Mouse (Mus musculus) gastrocnemius, adult 8-10 months (tissue): ENCODE data around the gene Disc1. TPM values are rescaled to one million over a fixed set of nuclear protein-coding genes. Genes with fewer than 3 reads are reported as not detected.

Source experiments
- DNase-seq, 2 experiments: peaks; one replicate each; pipeline ENCODE4 v3.0.0; 2022; ENCODE audit warnings: low spot score in 2 of 2
- total RNA-seq, 4 experiments: library from RNA; stranded (reverse); gene quantifications; 2 replicates each; pipeline ENCODE4 v1.2.4; 2022

Disc1 gene
- total RNA-seq, 4 experiments from 2014 or later: 0.73 to 1.3 (median 1.2) TPM

DNA sequence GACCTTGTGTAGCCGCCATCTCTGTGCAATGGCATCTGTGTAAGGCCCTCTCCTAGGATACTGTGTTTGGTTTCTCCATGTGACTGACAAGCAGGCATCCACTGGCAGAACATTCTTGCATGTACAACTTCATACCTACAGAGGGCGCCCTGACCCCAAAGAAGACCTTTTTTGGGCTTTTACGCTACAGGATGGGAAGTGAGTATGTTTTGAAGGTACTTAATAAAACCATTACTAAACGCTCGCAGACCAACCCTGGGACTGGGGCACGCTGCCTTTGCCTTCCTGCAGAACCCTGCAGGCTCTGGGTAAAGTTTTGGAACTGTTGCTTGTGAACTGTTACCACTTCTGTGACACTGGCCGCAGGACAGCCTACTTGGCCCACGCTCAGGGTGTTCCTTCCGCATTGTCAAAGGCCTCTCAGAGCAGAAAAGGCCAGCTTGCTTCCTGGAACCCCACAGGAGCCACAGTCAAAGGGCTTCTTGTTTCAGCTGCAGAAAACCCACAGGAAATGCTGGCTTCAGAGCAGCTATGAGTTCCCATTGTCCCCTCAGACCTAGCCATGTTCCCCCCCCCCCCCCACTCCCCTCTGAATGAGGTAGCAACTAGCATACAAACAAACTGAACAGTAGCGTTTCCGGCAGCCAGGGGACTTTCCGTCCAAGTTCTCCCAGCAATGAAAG lies 13.1 kb downstream of the Disc1 start:
- DNase-seq: peak; percentile 46 to 57

DNA sequence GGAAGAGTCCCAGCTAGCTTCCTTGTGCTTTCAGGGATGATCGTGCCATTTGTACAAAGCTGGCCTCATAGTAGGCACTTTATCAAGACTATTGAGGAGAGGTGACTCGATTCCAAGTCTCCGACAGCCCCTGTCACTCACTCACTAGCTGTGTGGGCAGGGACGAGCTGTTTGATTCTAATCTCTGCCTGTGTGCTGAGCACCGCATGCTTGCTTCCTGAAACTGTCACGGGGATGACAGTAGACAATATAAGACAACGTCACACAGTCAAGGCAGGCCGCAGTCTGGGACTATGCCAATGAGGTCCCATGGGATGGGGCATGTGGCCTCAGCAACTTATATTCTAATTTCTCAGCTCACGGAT lies 13.6 kb downstream of the Disc1 start:
- DNase-seq: no peak

DNA sequence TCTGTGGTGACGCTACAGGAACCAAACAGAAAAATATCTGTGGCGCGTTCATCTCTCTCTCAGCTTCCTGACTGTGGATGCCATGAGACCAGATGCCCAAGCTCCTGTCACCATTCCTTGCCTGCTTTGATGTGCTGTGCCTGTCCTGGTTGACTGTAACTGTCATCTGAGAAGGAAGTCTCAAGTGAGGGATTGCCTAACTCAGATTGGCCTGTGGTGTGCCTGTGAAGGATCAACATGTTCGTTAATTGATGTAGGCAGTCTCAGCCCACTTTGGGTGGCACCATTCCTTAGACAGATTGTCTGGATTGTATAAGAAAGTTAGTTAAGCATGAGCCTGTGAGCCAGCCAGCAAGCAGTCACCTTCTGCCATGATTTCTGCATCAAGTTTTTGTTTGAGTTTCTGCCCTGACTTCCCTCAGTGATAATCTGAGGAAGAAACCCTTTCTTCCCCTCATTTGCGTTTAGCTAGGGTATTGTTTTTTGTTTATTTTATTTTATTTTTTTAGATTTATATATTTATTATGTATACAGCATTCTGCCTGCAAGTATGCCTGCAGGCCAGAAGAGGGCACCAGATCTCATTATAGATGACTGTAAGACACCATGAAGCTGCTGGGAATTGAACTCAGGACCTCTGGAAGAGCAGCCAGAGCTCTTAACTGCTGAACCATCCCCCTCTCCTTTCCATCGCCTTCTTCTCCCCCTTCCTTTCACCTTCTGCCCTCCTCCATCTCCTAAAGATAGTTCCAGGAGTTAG lies 14.3 kb downstream of the Disc1 start:
- no peak for DNase-seq

DNA sequence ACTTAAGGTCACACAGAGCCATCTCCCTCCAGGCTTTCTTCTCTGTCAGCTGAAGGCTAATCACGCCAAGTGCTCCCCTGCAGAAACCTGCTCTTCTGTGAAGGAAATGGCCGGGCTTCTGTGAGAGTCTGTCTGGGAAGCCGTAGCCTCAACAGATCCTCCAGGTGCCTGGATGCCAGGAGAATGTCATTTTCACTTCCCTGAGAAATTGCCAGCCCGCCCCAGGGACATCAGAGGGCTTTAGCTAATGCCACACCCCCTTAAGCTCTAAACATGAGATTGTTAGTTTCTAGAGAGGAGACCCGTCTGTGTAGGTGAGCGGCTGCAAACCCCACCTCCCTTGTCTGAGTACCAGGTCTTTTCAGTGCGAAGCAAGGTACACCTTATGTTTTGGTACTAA lies 15.3 kb downstream of the Disc1 start:
- DNase-seq: no peak

DNA sequence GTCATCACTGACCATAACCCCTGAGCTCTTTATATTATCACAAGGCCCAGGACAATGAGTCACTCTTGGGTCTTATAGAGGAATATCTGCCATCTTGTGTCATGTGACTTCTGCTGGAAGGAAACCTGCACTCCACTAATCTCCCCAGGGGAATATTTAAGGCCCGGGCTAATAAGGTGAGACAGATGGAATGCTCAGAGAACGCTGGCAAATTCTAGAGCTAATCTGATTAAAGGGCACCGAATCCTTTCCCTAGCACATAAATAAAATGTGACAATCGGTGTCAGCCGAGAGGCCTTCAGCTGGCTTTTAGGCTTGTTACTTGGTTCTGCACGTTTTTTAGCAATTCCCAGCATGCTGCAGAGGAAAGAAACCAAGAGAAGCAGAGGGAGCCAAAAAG lies 15.7 kb downstream of the Disc1 start:
- no peak for DNase-seq

DNA sequence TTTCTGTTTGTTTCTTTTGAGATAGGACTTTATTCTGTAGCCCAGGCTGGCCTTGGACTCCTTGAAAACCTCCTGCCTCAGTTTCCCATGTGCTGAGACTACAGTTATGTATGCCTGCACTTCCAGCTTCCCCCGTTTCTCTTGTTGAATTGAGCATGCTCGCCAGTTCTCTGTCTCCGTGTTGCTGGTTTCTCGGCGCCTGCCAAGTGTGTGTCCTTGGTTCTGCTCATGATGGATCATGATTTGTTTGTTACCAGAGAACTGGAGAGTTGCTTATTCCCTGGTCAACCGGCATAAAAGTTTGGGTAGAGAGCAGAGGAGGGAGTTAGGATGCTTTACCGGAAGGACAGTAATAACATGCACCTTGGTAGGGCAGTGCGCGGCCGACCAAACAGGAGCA lies 20.1 kb downstream of the Disc1 start:
- no peak for DNase-seq

- no peak for DNase-seq
These were observed 20.6 kb downstream of the Disc1 start for GRCm38 (mm10) chr8:125074581-125074980.

DNA sequence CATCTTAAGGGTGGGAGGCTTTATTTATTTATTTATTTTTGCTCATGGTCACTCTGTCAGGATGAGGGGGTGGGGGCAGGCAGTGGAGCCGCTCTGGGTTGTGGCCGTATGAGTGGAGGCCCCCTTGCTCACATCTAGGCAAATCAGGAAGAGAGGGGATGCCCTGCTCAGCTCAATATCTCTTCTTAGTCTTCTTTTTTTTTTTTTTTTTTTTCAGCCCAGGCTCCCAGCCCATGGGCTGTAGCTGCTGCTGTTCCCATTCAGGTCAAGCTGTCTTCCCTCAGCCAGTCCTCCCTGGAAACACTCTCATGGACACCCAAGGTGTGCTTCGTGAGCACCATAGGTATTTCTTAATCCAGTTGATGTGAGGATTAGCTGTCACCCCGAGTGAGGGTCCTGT lies 21.4 kb downstream of the Disc1 start:
- DNase-seq: no peak

DNA sequence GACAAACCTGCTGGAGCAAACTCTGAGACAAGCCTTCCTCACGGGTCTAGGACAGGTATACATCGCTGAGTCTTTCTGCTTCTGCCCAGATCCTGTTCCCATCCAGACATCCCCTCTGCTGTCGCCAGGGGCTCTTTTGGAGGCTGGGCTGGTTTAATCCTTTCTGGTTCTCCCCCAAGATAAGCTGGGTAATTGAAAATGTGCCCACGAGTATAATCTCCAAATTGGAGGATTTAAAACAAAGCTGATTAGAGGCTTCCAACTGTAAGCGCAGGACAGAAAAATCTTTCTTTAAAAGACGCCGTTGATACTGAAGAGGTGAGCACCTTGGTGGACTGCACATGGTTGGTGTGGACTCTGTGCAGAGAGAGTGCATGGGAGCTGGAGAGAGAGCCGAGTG lies 23.3 kb downstream of the Disc1 start:
- DNase-seq: no peak

- peak; percentile 72 to 88 for DNase-seq
These were observed 24.9 kb downstream of the Disc1 start for GRCm38 (mm10) chr8:125078771-125079384.

DNA sequence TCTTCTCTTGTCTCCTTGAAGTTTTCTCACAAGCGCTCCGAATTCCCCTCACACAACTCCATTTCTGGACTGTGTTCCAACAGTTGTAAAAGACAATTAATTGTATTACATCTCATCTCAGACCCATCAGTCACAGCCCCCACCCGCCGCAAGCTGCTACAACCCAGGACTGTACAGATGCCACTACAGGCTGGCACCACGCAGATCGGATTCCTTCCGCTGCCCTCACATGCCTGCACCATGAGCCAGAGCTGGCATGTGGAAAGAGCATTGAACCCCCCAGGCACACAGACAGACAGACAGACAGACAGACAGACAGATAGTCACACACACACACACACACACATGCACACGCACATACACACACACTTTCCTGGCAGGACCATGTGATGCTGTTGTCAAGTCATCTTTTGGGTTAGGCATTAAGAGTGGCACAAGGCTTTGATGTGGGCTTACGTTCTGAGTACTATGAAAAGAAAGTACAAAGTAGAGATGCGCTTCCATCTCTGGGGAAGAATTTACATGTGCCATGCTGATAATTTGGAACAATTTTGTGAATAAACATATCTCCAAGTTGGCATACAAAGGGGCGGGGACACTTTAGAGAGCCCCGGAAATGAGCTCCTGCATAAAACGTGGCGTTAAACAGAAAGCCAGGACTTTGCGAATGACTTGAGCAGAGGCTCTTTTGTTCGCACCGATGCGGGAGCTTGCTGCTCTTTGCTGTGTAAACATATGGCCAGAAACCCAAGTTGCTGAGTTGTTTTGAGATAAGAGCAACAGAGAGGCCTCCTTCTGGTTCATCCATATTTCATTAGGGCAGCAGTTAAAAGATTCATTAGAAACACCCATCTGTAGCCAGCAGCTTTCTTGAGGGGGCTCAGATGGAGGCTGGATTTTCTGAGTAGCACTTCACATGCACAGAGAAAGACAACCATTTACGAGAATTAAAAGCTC lies 26.7 kb downstream of the Disc1 start:
- DNase-seq: no peak

DNA sequence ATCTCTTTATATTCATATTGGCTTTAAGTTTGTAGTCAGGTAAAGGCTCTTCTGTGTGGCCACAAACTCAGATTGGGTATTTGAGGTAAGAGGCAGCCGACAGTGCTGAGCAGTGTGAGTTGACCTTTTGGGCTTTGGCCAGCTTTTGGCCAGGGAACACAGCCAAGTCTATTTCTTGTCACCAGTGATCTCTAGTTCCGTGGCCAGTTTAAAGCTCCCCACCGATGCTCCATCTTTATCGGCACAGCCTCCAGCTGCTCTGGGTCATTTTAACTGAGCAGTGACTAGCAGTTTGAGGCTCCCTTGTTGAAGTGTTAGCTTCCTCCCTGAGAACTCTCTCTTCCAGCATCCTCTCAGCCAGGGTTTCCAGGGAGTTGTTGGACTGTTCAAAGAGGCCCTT lies 29.8 kb downstream of the Disc1 start:
- peak; percentile 64 to 72 for DNase-seq

DNA sequence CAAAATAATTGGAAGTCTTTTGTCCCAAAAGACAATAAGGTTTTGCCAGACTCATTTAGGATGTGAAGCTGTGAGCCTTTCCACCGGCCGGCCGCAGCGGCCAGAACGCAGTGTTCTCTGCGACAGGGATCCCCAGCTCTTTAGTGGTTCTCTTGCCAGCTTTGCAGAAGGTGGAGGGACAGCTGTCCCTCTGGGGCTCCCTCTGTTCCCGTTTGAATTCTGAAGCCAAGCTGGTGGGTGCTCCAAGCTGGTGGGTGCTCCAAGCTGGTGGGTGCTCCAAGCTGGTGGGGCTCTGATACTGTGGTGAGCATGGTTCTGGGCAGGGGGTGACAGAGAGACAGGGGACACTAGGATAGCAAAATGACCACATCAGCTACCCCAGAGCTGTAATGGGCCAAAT lies 30.5 kb downstream of the Disc1 start:
- DNase-seq: no peak

GRCm38 (mm10) chr8:125090889-125091740 lies 37.1 kb downstream of the Disc1 start:
- DNase-seq: peak; percentile 31 to 61

- DNase-seq: no peak
These were observed 43.1 kb downstream of the Disc1 start for GRCm38 (mm10) chr8:125097140-125097539.

- DNase-seq: no peak
These were observed 44.1 kb downstream of the Disc1 start for GRCm38 (mm10) chr8:125098050-125098449.

DNA sequence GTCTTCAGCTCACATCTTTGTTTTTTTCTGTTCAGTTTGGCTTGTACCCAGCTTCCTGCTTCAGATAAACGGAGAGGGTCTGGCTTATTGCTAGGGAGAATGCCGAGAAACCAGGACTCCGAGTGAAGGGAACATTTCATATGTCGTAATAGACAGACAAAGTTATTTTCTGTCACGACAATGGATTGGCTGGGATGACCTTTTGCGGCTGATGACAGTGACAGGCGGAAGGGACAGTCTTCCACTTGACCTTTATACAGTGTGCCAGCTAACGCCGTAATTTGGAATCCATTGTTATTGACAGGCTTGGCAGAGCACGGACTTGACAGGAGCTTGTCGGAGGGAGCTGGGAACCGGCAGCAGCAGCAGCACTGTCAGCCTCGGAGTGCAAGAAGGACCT lies 48.3 kb downstream of the Disc1 start:
- DNase-seq: no peak

DNA sequence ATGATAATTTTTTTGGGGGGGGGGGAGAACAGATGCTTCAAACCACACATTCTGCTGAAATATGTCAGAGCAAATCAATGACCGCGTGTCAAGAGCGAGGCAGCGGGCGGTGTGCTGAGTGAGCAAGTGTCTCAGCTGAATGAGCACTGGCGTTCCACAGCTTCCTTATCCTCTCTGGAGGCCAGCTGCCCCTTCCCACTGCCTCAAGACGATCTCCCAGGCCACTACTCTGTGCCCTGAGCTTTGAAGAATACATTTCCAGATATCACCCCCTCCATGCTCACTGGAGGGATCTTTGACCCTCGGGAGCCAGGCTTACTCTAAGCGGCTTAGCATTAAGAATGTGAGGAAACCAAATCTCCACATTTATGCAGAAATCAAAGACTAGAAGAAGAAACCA lies 59.2 kb downstream of the Disc1 start:
- no peak for DNase-seq

DNA sequence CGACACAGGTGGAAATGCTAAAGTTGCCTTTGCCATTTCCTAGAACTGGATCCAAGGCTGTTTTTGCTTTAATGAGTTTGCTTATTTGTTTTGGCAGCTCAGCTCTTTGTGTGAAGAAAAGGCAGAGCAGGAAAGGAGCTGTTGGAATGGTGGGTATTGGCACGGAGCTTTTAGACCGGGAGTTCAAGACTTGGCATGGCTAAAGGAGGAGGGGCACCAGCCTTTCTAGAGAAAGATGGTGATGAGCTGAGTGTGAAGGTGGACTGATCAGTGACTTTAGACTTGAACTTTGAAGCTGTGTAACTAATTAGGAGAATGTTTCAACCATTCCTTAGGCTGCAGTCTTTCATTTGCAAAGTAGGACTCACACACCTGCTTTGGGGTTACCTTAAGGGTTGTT lies 59.8 kb downstream of the Disc1 start:
- DNase-seq: no peak

GRCm38 (mm10) chr8:125115321-125115720 lies 61.3 kb downstream of the Disc1 start:
- DNase-seq: no peak

DNA sequence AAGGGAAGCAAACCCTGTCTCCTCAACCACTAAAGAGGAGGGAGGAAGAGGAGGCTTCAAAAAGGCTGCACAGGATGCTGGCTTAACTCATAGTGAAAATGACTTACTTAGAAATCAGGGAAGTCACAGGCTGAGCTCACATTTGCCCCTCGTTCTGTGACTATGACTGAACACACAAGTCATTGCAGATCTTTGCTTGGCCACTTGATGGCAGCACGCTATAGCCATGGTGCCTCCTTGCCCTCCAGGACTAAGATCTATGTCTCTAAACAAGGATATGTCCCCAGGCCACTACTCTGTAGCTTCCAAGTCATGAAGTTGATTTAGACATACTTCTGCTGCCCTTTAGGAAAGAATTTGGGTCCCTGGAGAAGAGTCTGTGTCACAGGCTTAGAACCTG lies 62.6 kb downstream of the Disc1 start:
- no peak for DNase-seq
